In the genomic region with DNA sequence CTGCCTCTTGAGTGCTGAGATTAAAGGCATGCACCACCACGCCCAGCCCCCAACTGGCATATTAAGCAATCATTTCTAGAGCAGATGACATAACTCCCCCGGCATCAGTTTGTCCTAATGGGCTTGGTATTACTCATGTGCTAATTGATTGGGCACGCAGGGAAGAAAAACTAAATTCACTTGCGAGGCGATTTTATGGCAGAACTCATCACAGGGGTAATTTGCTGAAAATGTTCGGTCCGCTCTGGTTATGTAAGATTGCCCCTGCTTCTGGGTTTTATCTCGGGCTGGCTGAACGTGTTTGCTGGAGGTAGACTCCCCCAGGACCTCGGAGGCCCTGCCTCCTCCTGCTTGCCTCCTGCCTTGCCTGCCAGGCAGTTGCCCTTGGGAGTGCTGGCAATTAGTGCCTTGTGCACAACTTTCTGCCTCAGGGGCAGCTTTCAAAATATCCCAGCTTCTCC, we compare ENCODE assay signal across 10 mouse cellular contexts.
DNase-seq lines count a peak whose midpoint lies in the region; ATAC-seq lines count a peak whose summit lies in the region.
"Had no signal": no experiment of that assay in that cellular context is flagged by ENCODE, and none has a peak within 500 bp of the region (broad histone marks: within the 10 kb centered on the region; RNA-seq: fewer than 3 reads in every experiment).

No protein-coding gene starts in this region.

- H3K27me3 ChIP-seq in midbrain, embryonic 14.5 days (ENCODE audit: control insufficient read depth, insufficient read depth, low read length), result no peaks in the 10 kb centered on the region
- no peaks in the 10 kb centered on the region for H3K27me3 ChIP-seq in midbrain, embryonic 11.5 days (ENCODE audit: control insufficient read depth, insufficient read depth, low read length)
- no peaks in the 10 kb centered on the region for H3K27me3 ChIP-seq in embryonic facial prominence, embryonic 11.5 days (ENCODE audit: control insufficient read depth, insufficient read depth, low read length)

- ATAC-seq in midbrain, embryonic 14.5 days (ENCODE audit: low FRiP score, low TSS enrichment), result no peak
- ATAC-seq in midbrain, embryonic 11.5 days (ENCODE audit: low FRiP score), result no peak
- no peak for ATAC-seq in embryonic facial prominence, embryonic 11.5 days (replicated peaks; ENCODE audit: insufficient number of reproducible peaks, low FRiP score, low TSS enrichment, low read depth)
- ATAC-seq in monocyte, adult 5-6 weeks (replicated peaks; ENCODE audit: insufficient number of reproducible peaks, low FRiP score, low TSS enrichment, poor library complexity, severe bottlenecking), result no peak

- WGBS in midbrain, embryonic 14.5 days, result 39% methylated on average over 10 of the region's 10 CpGs
- 76% methylated on average over 10 of the region's 10 CpGs for WGBS in midbrain, embryonic 11.5 days
- WGBS in embryonic facial prominence, embryonic 11.5 days, result 51% methylated on average over 10 of the region's 10 CpGs

- H3K9me3 ChIP-seq in midbrain, embryonic 14.5 days (ENCODE audit: control insufficient read depth, low read length), result no peaks in the 10 kb centered on the region
- H3K9me3 ChIP-seq in midbrain, embryonic 11.5 days (ENCODE audit: control insufficient read depth, low read length), result no peaks in the 10 kb centered on the region
- no peaks in the 10 kb centered on the region for H3K9me3 ChIP-seq in embryonic facial prominence, embryonic 11.5 days (replicated peaks; ENCODE audit: control insufficient read depth, low read length)

- H3K9ac ChIP-seq in midbrain, embryonic 14.5 days (replicated peaks; ENCODE audit: low read length), result 0 out of 2 replicates have a peak overlapping the region, but pooled peaks have one; percentile 4
- no peak overlapping the region for H3K9ac ChIP-seq in midbrain, embryonic 11.5 days (ENCODE audit: low read length)
- H3K9ac ChIP-seq in embryonic facial prominence, embryonic 11.5 days (replicated peaks; ENCODE audit: low read length), result no peak overlapping the region

- no peak overlapping the region for H3K27ac ChIP-seq in midbrain, embryonic 14.5 days (replicated peaks; ENCODE audit: low read depth, low read length)
- no peak overlapping the region for H3K27ac ChIP-seq in midbrain, embryonic 11.5 days (ENCODE audit: low read depth, low read length)
- H3K27ac ChIP-seq in embryonic facial prominence, embryonic 11.5 days (replicated peaks; ENCODE audit: low read depth, low read length), result no peak overlapping the region

- H3K36me3 ChIP-seq in midbrain, embryonic 14.5 days (ENCODE audit: control insufficient read depth, insufficient read depth, low read length), result no peaks in the 10 kb centered on the region
- H3K36me3 ChIP-seq in midbrain, embryonic 11.5 days (ENCODE audit: control insufficient read depth, insufficient read depth, low read length), result no peaks in the 10 kb centered on the region
- no peaks in the 10 kb centered on the region for H3K36me3 ChIP-seq in embryonic facial prominence, embryonic 11.5 days (replicated peaks; ENCODE audit: control insufficient read depth, insufficient read depth, low read depth, low read length)

- H3K4me3 ChIP-seq in midbrain, embryonic 14.5 days (replicated peaks; ENCODE audit: low read depth, low read length), result no peak overlapping the region
- H3K4me3 ChIP-seq in midbrain, embryonic 11.5 days (ENCODE audit: low read depth, low read length), result no peak overlapping the region
- no peak overlapping the region for H3K4me3 ChIP-seq in embryonic facial prominence, embryonic 11.5 days (ENCODE audit: low read depth, low read length)

- peak; percentile 72 for DNase-seq in midbrain, embryonic 14.5 days
- no peak for DNase-seq in midbrain, embryonic 11.5 days (ENCODE audit: low spot score, missing footprints)
- DNase-seq in adrenal gland, postnatal 10 days, result peak; percentile 72
- peak; percentile 42 for DNase-seq in embryonic facial prominence, embryonic 11.5 days (ENCODE audit: low spot score)
- DNase-seq in layer of hippocampus, postnatal 25 days (ENCODE audit: extremely low spot score in 1 of 2, low spot score in 1 of 2), result peak; percentile 21 to 38
- DNase-seq in frontal cortex, postnatal 36 days (ENCODE audit: low spot score in 2 of 2), result no peak
- DNase-seq: gastrocnemius, postnatal 14 days; lung, postnatal 10 days; thymus, adult 18-20 months had no signal

- H3K4me1 ChIP-seq in midbrain, embryonic 14.5 days (ENCODE audit: control insufficient read depth, insufficient read depth, low read length), result peaks cover 14% of the 10 kb centered on the region
- H3K4me1 ChIP-seq in midbrain, embryonic 11.5 days (ENCODE audit: control insufficient read depth, insufficient read depth, low read length), result no peaks in the 10 kb centered on the region
- no peaks in the 10 kb centered on the region; the same call in none of the 2 replicates for H3K4me1 ChIP-seq in embryonic facial prominence, embryonic 11.5 days (ENCODE audit: control insufficient read depth, insufficient read depth, low read length)

- no peak overlapping the region for H3K4me2 ChIP-seq in midbrain, embryonic 14.5 days (ENCODE audit: low read length)
- no peak overlapping the region for H3K4me2 ChIP-seq in midbrain, embryonic 11.5 days
- H3K4me2 ChIP-seq in embryonic facial prominence, embryonic 11.5 days (ENCODE audit: low read depth, low read length), result no peak overlapping the region

Comparison
In these comparisons a context has a peak if more than half of its experiments do, and no peak if none do; other contexts are left out.
1. DNase-seq: peak in midbrain, embryonic 14.5 days (single experiment), adrenal gland, postnatal 10 days (single experiment), embryonic facial prominence, embryonic 11.5 days (single experiment) and layer of hippocampus, postnatal 25 days (2 of 2); none in midbrain, embryonic 11.5 days (single experiment) and frontal cortex, postnatal 36 days (0 of 2).